Comparison of ENCODE assay signal across 29 mouse cellular contexts in the genomic region with DNA sequence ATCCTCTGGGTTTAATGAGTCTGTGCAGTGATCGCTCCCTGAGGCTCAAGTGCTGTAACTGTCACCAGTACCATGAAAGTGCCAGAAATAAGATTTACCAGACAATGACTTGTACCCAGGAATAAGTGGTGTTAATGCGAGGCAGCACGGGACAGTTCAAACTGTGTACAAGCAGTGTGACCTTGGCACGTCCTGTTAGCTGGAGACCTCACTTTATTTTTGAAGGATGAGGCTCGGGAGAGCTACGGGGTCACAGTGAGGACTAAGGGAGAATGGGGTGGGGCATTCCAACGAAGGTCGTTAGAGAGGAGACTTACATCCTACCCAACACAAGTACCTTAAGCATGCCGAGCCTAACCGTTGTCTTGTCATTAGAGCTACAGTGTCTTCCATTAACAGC.
DNase-seq lines count a peak whose midpoint lies in the region; ATAC-seq and TF ChIP-seq lines count a peak whose summit lies in the region.
"Had no signal": no experiment of that assay in that cellular context is flagged by ENCODE, and none has a peak within 500 bp of the region (broad histone marks: within the 10 kb centered on the region; RNA-seq: fewer than 3 reads in every experiment).

No protein-coding gene starts in this region.

- H3K9me3 ChIP-seq in heart, embryonic 14.5 days (ENCODE audit: control insufficient read depth, low read length) = no peaks in the 10 kb centered on the region
- H3K9me3 ChIP-seq in midbrain, embryonic 13.5 days = no peaks in the 10 kb centered on the region
- no peaks in the 10 kb centered on the region for H3K9me3 ChIP-seq in midbrain, embryonic 10.5 days (replicated peaks)
- H3K9me3 ChIP-seq: embryonic facial prominence, embryonic 12.5 days; forebrain, embryonic 10.5 days; liver, embryonic 12.5 days; neural tube, embryonic 12.5 days had no signal

- peaks cover 38 to 41% of the 10 kb centered on the region in 2 experiments for H3K4me1 ChIP-seq in heart, embryonic 14.5 days (ENCODE audit: control insufficient read depth in 2 of 2, insufficient read depth in 2 of 2, low read length in 2 of 2)
- peaks cover 31% of the 10 kb centered on the region for H3K4me1 ChIP-seq in midbrain, embryonic 13.5 days (replicated peaks)
- H3K4me1 ChIP-seq in midbrain, embryonic 10.5 days = peaks cover 32% of the 10 kb centered on the region

- no peak overlapping the region for H3K9ac ChIP-seq in heart, embryonic 14.5 days (ENCODE audit: low read length)
- H3K9ac ChIP-seq in midbrain, embryonic 13.5 days (replicated peaks) = no peak overlapping the region
- H3K9ac ChIP-seq: embryonic facial prominence, embryonic 12.5 days; hindbrain, embryonic 14.5 days; liver, embryonic 12.5 days; liver, postnatal 0 days; neural tube, embryonic 12.5 days had no signal

- H3K36me3 ChIP-seq in heart, embryonic 14.5 days (ENCODE audit: control insufficient read depth, insufficient read depth, low read length) = no peaks in the 10 kb centered on the region
- H3K36me3 ChIP-seq in midbrain, embryonic 13.5 days = no peaks in the 10 kb centered on the region
- no peaks in the 10 kb centered on the region for H3K36me3 ChIP-seq in midbrain, embryonic 10.5 days
- H3K36me3 ChIP-seq: embryonic facial prominence, embryonic 12.5 days; forebrain, embryonic 10.5 days; liver, embryonic 12.5 days; neural tube, embryonic 12.5 days had no signal

- no peak for DNase-seq in gastrocnemius, adult 2 months
- DNase-seq in gastrocnemius, postnatal 25 days = no peak
- DNase-seq in heart, adult 11 months = no peak
- no peak for DNase-seq in midbrain, embryonic 10.5 days (ENCODE audit: low spot score)
- peak; percentile 30 for DNase-seq in brain, embryonic 14.5 days (ENCODE audit: low read depth)
- DNase-seq: adrenal gland, adult 8-10 months; cerebellum, adult 11-12 months; cerebellum, adult 9-11 months; embryo, embryonic 11 days; gastrocnemius, postnatal 10 days; kidney, adult 9 months; kidney, postnatal 10 days; layer of hippocampus, postnatal 36 days; left cerebral cortex, postnatal 4 days; liver, postnatal 0 days; lung, postnatal 36 days; right cerebral cortex, adult 18-20 months; spleen, adult 18-20 months; thymus, postnatal 14 days had no signal

- no peak for ATAC-seq in heart, embryonic 14.5 days (ENCODE audit: insufficient number of reproducible peaks, insufficient read depth, low FRiP score, low read depth)
- ATAC-seq in midbrain, embryonic 13.5 days = peak; percentile 5; the same call in 1 of the 2 replicates
- ATAC-seq in granulocyte monocyte progenitor cell, adult 5-6 weeks (replicated peaks; ENCODE audit: poor library complexity, severe bottlenecking) = no peak
- ATAC-seq: intestine, postnatal 0 days; liver, embryonic 12.5 days; liver, postnatal 0 days had no signal

- intact Hi-C loops in gastrocnemius, adult 2 months (cut with DNase I) = loop anchor here (5.0 to 10.0 kb wide), 2 partner anchors 46 to 689 kb away; no protein-coding TSS in a partner anchor

- 31% methylated on average over 10 of the region's 10 CpGs for WGBS in heart, embryonic 14.5 days
- 62% methylated on average over 10 of the region's 10 CpGs for WGBS in midbrain, embryonic 13.5 days
- WGBS in midbrain, embryonic 10.5 days = 80% methylated on average over 10 of the region's 10 CpGs

- no peak overlapping the region for H3K4me3 ChIP-seq in gastrocnemius, adult 2 months
- H3K4me3 ChIP-seq in heart, embryonic 14.5 days (ENCODE audit: control insufficient read depth in 1 of 2, insufficient read depth in 1 of 2, low read depth in 1 of 2, low read length in 2 of 2) = no peak overlapping the region
- H3K4me3 ChIP-seq in midbrain, embryonic 13.5 days (replicated peaks) = no peak overlapping the region
- no peak overlapping the region for H3K4me3 ChIP-seq in midbrain, embryonic 10.5 days
- H3K4me3 ChIP-seq: embryonic facial prominence, embryonic 12.5 days; forebrain, embryonic 10.5 days; liver, embryonic 12.5 days; myocyte; neural tube, embryonic 12.5 days had no signal

- H3K27ac ChIP-seq in gastrocnemius, adult 2 months = peak overlapping the region; percentile 69
- peak overlapping the region; percentile 35 to 71 for H3K27ac ChIP-seq in heart, embryonic 14.5 days (replicated peaks in 1 of 2; ENCODE audit: control insufficient read depth in 1 of 2, insufficient read depth in 1 of 2, low read depth in 2 of 2, low read length in 2 of 2)
- H3K27ac ChIP-seq in midbrain, embryonic 13.5 days = 0 out of 2 replicates have a peak overlapping the region, but pooled peaks have one; percentile 41
- no peak overlapping the region for H3K27ac ChIP-seq in midbrain, embryonic 10.5 days (replicated peaks)
- H3K27ac ChIP-seq: embryonic facial prominence, embryonic 12.5 days; hindbrain, embryonic 14.5 days; liver, embryonic 12.5 days; neural tube, embryonic 12.5 days had no signal

- no peak overlapping the region for H3K4me2 ChIP-seq in heart, embryonic 14.5 days (ENCODE audit: low read length)
- no peak overlapping the region for H3K4me2 ChIP-seq in midbrain, embryonic 13.5 days (replicated peaks)
- H3K4me2 ChIP-seq: embryonic facial prominence, embryonic 12.5 days; hindbrain, embryonic 14.5 days; liver, embryonic 12.5 days; neural tube, embryonic 12.5 days had no signal

- H3K27me3 ChIP-seq in heart, embryonic 14.5 days (ENCODE audit: control insufficient read depth, insufficient read depth, low read length) = no peaks in the 10 kb centered on the region
- H3K27me3 ChIP-seq in midbrain, embryonic 13.5 days = 0 out of 2 replicates have a peak, but pooled peaks cover 5% of the 10 kb centered on the region
- peaks cover 18% of the 10 kb centered on the region; the same call in 1 of the 2 replicates for H3K27me3 ChIP-seq in midbrain, embryonic 10.5 days (ENCODE audit: low read depth, poor library complexity, severe bottlenecking)
- H3K27me3 ChIP-seq: embryonic facial prominence, embryonic 12.5 days; liver, embryonic 12.5 days; neural tube, embryonic 12.5 days had no signal

- TF ChIP-seq CTCF in gastrocnemius, adult 2 months (IDR thresholded peaks at IDR 0.05) = no peak
- no peak for TF ChIP-seq CTCF in brain, embryonic 14.5 days (IDR thresholded peaks at IDR 0.05; ENCODE audit: borderline replicate concordance, extremely low read depth, insufficient read depth, insufficient read length)

- no peak for TF ChIP-seq POLR2A in brain, embryonic 14.5 days (IDR thresholded peaks at IDR 0.05; ENCODE audit: borderline replicate concordance, extremely low read depth, insufficient read depth, insufficient read length, poor library complexity, severe bottlenecking)
